Mouse (Mus musculus) hindbrain, embryonic 13.5 days (tissue): ENCODE results near the gene Cryba4. TPM values are rescaled to one million over a fixed set of nuclear protein-coding genes. Genes with fewer than 3 reads are reported as not detected.

Experiments
- ATAC-seq: fragments of 200-750 bp; cut with Nextera tagmentation; 2 replicates; pipeline ENCODE4 v1.8.0; 2017; ENCODE audit warnings: moderate TSS enrichment; ENCODE audit not compliant: low FRiP score
- H3K27ac ChIP-seq: fragments of 300-500 bp; sonication (generic); 2 replicates; pipeline ENCODE4 v1.5.1; 2015; ENCODE audit warnings: inconsistent platforms, mild to moderate bottlenecking, moderate library complexity
- H3K27me3 ChIP-seq: fragments of 300-500 bp; sonication (generic); 2 replicates; pipeline ENCODE4 v1.6.1; 2015; ENCODE audit warnings: mild to moderate bottlenecking, inconsistent platforms
- H3K36me3 ChIP-seq: fragments of 300-500 bp; sonication (generic); 2 replicates; pipeline ENCODE4 v1.6.1; 2015; ENCODE audit warnings: mild to moderate bottlenecking, inconsistent platforms
- H3K4me1 ChIP-seq: fragments of 300-500 bp; sonication (generic); replicated peaks from 2 replicates; pipeline ENCODE4 v1.6.1; 2015; ENCODE audit warnings: inconsistent platforms
- H3K4me2 ChIP-seq: fragments of 300-500 bp; sonication (generic); 2 replicates; pipeline ENCODE4 v1.6.1; 2015; ENCODE audit warnings: inconsistent platforms, mild to moderate bottlenecking, moderate library complexity
- H3K4me3 ChIP-seq: fragments of 300-500 bp; sonication (generic); 2 replicates; pipeline ENCODE4 v1.5.1; 2015; ENCODE audit warnings: mild to moderate bottlenecking, inconsistent platforms
- H3K9ac ChIP-seq: fragments of 300-500 bp; sonication (generic); 2 replicates; pipeline ENCODE4 v1.6.1; 2015; ENCODE audit warnings: mild to moderate bottlenecking, inconsistent platforms
- H3K9me3 ChIP-seq: fragments of 300-500 bp; sonication (generic); 2 replicates; pipeline ENCODE4 v1.6.1; 2016; ENCODE audit warnings: inconsistent platforms
- WGBS: fragments of 180-500 bp; shearing (Covaris S2); methylation state at CpG from one replicate; pipeline ENCODE4 v1.1.7; 2015; 5-methylcytosine and 5-hydroxymethylcytosine counted together
- polyA plus RNA-seq: library from polyadenylated mRNA; unstranded; fragments of >200 nt; fragmentation: Nextera tagmentation; extraction: Ambion mirVana; gene quantifications from 2 replicates; pipeline ENCODE4 v1.2.1, GENCODE M21; 2015

Cryba4 gene
- polyA plus RNA-seq, 1 experiment from 2014 or later: 3.3 TPM

GRCm38 (mm10) chr5:112206543-112207255 is 45.6 kb downstream of the Cryba4 start:
- Histone ChIP-seq H3K27ac (0 out of 2 replicates have a peak overlapping the region, but pooled peaks have one; percentile 20), H3K9ac (no peak overlapping the region), H3K36me3 (no peaks in the 10 kb centered on the region), H3K4me1 (peaks cover 14% of the 10 kb centered on the region), H3K4me3 (no peak overlapping the region), H3K27me3 (no peaks in the 10 kb centered on the region), H3K9me3 (no peaks in the 10 kb centered on the region), H3K4me2 (peak overlapping the region; percentile 11; the same call in 1 of the 2 replicates)
- ATAC-seq: no peak
- 31% methylated on average over 16 of the region's 16 CpGs for WGBS

- Histone ChIP-seq H3K9ac (no peak overlapping the region), H3K9me3 (no peaks in the 10 kb centered on the region), H3K27me3 (no peaks in the 10 kb centered on the region), H3K4me1 (no peaks in the 10 kb centered on the region), H3K36me3 (no peaks in the 10 kb centered on the region), H3K27ac (no peak overlapping the region), H3K4me2 (no peak overlapping the region), H3K4me3 (no peak overlapping the region)
- no peak for ATAC-seq
- WGBS: 87% methylated on average over 6 of the region's 6 CpGs
These were observed 52.7 kb downstream of the Cryba4 start for GRCm38 (mm10) chr5:112199656-112200055.

Other genes with a start within 250 kb of the Cryba4 start
- 5.2 and 5.5 TPM in 2 replicates for gene Crybb1, start 3.3 kb upstream of the Cryba4 start, polyA plus RNA-seq
- 26.9 and 30.0 TPM in 2 replicates for gene Tpst2, start 24.2 kb upstream of the Cryba4 start, polyA plus RNA-seq
- 32.2 and 33.7 TPM in 2 replicates for gene Tfip11, start 73.8 kb upstream of the Cryba4 start, polyA plus RNA-seq
- 53.6 and 60.2 TPM in 2 replicates for gene Srrd, start 90.5 kb upstream of the Cryba4 start, polyA plus RNA-seq
- gene Hps4, start 90.6 kb upstream of the Cryba4 start, polyA plus RNA-seq: 40.3 and 43.2 TPM in 2 replicates
- 0.17 and 0.34 TPM in 2 replicates for gene Gm6583, start 103.5 kb upstream of the Cryba4 start, polyA plus RNA-seq
- gene Asphd2, start 142.3 kb upstream of the Cryba4 start, polyA plus RNA-seq: 35.5 and 37.7 TPM in 2 replicates
- 0.78 and 1.2 TPM in 2 replicates for gene Gm6588, start 196.9 kb upstream of the Cryba4 start, polyA plus RNA-seq